Mouse (Mus musculus) layer of hippocampus, adult 18-20 months (tissue): ENCODE data around the gene Srrm2. TPM values are rescaled to one million over a fixed set of nuclear protein-coding genes. Genes with fewer than 3 reads are reported as not detected.
"Not testable (repeated sequence)": the region's sequence is repeated elsewhere in the genome, so short reads cannot be mapped to it uniquely, and the experiment has no call there.

Experiments
- DNase-seq, 2 experiments: peaks; one replicate each; pipeline ENCODE4 v3.0.0; 2022; ENCODE audit warnings: low spot score in 2 of 2
- total RNA-seq, 2 experiments: library from RNA; stranded (reverse); gene quantifications; 2 replicates each; pipeline ENCODE4 v1.2.3; 2021

Srrm2 gene
- total RNA-seq, 2 experiments from 2014 or later = 509 to 565 TPM

DNA sequence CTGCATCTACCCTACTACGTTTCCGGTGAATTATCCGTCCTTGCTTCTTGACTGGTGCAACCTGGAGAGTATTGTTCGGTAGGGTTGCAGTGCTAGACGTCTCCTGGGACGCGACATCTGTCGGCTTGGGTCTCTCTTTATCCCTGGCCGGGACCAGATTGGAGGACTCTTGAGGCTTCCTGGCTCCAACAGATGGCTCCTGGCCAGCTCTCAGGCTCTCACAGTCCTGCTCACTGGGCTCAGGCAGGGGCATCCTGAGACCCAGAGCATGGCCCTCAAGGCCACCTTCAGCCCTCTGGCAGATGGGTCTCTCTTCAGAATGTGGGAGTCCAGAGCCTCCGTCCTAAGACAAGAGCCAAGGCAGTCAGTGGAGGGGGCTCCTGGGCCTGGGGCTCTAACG, 27.4 kb upstream of the Srrm2 start:
- no peak for DNase-seq

DNA sequence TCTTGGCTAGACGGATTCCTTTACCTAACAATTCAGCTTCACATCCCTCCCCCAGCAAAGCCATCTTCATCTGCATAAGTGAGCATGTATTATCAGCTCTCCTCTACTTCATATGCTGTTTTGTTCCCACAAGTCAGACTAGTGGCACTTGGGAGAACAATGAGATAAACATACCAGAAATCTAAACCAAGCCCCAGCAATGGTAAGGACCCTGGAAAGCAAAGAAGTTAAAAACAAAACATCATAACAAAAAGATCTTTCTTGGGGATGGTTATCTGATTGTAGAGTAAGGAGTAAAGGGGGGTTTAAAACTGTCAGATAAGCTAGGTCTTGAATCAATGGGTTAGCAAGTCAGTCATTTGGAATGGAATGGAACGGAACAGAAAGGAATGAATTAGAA, 19.8 kb upstream of the Srrm2 start:
- DNase-seq = no peak

DNA sequence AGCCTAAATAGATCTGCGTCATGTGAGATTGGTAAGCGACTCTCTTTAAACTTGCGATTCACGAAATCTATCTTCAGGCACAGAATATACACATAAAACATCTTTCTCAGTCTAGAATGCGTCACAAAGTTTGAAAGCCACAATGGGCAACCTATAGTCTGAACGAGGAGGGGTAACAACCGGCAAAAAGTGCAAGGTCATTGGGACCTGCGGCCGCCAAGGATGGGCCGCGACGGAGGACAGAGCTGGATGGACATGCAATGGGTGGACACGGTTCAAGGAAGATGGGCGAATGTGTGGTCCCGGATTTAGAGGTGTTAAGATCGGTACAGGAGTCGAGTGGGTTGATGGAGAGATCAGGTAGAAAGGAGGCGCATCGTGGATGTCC, 19.4 kb upstream of the Srrm2 start:
- DNase-seq = peak; percentile 35 to 51

DNA sequence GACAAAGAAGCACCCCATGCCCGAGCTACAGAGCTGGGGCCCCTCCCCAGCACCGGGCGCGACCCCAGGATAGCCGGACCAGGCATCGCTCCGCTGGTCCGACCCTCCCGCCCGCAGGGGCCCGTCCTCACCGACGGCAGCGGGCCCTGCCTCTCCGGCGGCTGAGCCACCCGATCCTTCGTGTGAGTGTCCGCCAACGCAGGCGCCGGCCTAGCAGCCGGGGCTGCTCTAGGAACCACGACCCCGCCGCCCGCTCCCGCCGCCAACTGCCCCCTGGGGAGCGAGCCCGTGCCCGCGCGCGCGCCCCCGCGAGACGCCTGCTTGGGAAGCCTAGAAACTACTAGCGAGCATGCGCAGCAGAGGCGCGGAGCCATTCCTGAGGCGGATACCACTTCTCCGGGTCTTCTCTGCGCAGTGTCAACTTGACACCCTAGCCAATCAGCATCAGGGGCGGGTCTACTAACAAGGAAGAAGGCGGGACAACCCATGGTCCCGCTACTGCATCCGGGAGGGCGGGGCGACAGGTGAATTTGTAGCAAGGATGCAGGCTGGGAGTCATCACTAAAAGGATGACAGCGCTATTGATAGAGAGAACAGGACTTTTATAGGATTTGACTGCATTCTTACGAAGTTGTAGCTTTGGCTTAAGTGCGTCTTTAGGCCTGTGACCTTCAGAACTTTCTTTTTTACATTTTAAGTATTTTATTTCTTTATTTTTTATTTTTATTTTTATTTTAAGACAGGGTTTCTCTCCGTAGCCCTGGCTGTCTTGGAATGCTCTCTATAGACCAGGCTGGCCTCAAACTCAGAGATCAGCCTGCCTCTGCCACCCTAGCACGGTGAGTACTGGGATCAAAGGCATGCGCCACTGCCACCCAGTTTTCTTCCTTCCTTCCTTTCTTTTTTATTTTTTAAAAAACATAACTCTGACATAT, 18.8 kb upstream of the Srrm2 start, which contains the start of gene Flywch1:
Gene Flywch1 (minus strand): TSS at position 319 of the 935 bp plus-strand sequence.
- DNase-seq = peak; percentile 98 to 100

DNA sequence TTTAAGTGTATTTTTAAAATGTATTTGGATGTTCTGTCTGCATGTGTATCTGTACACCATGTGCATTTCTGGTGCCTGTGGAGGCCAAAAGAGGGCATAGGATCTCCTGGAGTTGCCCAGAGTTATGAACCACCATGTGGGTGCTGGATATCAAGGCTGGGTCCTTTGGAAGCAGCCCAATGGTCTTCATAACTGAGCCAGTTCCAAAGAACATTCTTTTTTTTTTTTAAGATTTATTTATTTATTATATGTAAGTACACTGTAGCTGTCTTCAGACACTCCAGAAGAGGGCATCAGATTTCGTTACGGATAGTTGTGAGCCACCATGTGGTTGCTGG, 18.1 kb upstream of the Srrm2 start:
- not testable (repeated sequence) for DNase-seq

DNA sequence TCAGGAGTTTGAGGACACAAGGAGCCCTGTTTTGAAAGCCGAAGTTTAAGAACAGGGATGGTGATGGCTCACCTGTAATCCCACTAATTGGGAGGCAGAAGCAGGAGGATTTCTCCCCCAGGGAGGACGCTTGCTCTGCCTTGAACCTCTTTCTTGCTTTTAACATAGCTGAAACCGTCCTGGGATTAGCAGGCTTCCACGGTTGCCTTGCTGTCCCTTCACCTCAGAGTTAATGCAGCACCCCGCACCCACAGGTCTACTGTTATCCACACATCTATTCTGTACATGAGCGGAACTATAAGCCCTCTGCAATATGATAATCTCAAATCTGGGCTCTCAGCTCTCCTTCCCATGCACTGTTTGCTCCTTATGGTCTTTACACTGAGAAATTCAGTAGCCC, 16.7 kb upstream of the Srrm2 start:
- no peak for DNase-seq

DNA sequence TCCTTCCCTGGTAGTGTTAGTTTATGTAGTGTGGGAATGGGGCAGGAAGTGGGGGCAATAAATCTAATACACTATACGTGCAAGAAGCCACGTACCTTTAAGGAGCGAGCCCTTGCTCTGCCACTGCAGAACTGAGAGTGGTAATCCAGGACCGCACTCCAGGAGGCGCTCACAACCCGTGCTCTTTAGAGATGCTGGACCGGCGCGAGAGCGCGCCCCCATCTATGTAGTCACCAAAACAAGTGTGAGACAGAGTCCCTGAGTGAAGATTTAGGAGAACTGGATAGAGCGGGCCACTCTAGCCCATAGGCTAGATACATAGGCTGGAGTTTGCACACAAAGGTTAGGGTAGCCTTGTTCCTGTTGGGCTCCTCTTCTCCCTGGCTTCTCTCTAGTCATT, 16.2 kb upstream of the Srrm2 start:
- DNase-seq = peak; percentile 37 to 85

GRCm38 (mm10) chr17:23776216-23776615, 14.1 kb upstream of the Srrm2 start:
- DNase-seq = no peak

DNA sequence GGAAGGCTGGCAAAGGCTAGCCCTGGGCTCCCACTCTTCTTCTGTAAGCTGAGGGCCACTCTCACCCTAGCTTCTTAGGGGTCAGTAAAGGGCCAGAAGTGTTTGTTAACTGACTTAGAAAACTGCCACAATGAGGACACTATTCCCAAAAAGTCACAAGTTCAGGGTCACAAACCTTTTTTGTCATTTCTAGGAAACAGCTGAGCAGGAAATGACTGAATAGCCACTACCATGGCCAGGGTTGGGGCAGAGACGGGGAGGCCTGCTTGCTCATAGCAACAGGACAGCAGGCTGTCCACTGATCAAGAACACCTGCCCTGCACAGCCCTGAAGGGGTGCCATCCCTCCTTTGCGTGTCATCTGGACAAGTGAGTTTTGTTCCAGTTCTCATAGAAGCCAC, 13.2 kb upstream of the Srrm2 start:
- no peak for DNase-seq

DNA sequence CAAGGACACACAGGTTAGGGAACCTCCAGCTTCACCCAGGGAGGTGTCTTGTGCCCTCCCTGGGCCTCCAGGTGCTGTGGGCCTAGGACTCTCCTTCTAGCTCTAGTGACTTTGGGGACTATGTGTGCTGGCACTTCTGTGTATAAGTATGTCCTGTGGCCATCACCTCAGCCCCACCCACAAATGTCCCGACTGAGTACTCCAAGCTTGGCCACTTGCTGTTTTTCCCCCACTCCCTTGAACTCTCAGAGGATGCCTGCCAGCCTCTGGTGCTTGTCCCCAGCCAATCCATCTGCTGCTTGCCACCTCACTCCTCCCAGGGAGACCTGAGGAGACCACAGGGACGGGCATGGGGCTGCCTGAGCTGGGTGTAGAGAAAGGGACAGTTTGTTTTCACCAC, 11.9 kb upstream of the Srrm2 start:
- no peak for DNase-seq

DNA sequence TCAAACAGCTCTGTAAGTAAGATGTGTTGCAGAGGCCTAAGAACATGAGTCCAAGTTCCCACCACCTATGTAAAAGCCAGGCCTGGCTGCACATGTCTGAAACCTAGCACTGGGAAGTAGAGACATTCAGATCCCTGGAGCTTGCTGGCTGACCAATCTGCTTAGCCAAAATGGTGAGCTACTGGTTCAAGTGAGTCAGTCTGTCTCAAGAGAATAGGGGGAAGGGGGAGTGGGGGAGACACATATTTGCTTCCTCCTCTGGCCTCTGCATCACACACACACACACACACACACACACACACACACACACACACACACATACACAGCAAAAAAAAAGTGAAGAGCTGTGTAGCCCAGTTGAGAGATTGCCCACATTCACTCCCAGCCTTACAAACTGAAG, 7.0 kb upstream of the Srrm2 start:
- no peak for DNase-seq

DNA sequence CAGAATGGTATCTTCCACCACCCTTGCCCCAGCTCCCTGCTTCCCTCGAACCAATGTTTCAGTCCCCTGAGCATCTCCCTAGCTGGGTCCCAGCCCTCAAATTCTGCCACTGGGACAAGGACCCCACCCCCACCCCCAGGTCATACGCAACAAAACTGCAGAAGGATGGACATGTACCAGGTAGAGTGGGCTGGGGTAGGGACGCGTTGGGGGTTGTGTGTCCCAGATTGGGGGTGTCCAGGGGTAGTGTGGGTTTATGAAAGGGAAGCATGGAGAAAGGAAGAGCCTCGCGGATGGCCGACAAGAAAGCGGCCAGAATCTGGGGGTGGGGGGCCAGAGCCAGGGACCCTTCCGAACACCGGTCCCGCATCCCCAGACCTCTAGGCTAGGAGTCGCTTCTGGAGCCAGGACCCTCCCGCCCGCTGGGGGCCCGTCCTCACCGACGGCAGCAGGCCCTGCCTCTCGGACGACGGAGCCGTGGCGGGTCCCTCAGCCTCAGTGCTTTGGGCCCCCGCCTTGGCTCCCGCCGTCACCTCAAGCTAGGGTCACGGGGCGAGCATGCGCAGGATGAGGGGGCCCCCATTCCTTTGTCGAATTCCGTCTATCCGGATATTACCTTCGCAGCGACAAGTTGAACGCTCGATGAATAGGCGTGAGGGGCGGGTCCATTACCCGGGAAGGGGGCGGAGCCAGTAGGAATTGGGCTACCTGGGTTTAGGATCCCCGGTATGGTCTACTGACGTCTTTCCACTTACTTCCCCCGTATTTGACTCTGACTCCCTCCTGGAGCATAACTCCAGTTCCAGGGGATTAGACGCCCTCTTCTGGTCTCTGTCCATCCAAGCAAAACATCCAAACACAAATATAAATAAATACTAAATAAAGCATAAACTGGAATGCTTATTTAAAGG, 4.5 kb upstream of the Srrm2 start, which contains the start of gene Flywch2:
Gene Flywch2 (minus strand): TSS at position 521 of the 911 bp plus-strand sequence.
- peak; percentile 87 to 93 for DNase-seq

- no peak for DNase-seq
These were observed 3.8 kb upstream of the Srrm2 start for GRCm38 (mm10) chr17:23786510-23786931.

- no peak for DNase-seq
These were observed 1.4 kb upstream of the Srrm2 start for GRCm38 (mm10) chr17:23788973-23789372.

GRCm38 (mm10) chr17:23789749-23790268, 523 bp upstream of the Srrm2 start:
- DNase-seq = no peak

GRCm38 (mm10) chr17:23791079-23791357, 686 bp downstream of the Srrm2 start:
- no peak for DNase-seq

GRCm38 (mm10) chr17:23795323-23795722, 5.0 kb downstream of the Srrm2 start:
- no peak for DNase-seq

GRCm38 (mm10) chr17:23797316-23797715, 7.0 kb downstream of the Srrm2 start:
- DNase-seq = no peak

GRCm38 (mm10) chr17:23801627-23802026, 11.3 kb downstream of the Srrm2 start:
- no peak for DNase-seq

- peak; percentile 98 to 99 for DNase-seq
These were observed 12.5 kb downstream of the Srrm2 start for GRCm38 (mm10) chr17:23802746-23803365.

GRCm38 (mm10) chr17:23803366-23804041, 13.2 kb downstream of the Srrm2 start:
- DNase-seq = peak in 1 of 2 experiments; percentile 72
